In genomic region chr6:7215880-7216279, GRCm38 (mm10) we compare ENCODE assay signal across 10 mouse cellular contexts.
DNase-seq lines count a peak whose midpoint lies in the region; ATAC-seq and TF ChIP-seq lines count a peak whose summit lies in the region.
"Had no signal": no experiment of that assay in that cellular context is flagged by ENCODE, and none has a peak within 500 bp of the region (broad histone marks: within the 10 kb centered on the region; RNA-seq: fewer than 3 reads in every experiment).

No protein-coding gene starts in this region.

- no peaks in the 10 kb centered on the region for H3K36me3 ChIP-seq in intestine, embryonic 16.5 days (ENCODE audit: control insufficient read depth, insufficient read depth, low read length)
- H3K36me3 ChIP-seq in intestine, postnatal 0 days (ENCODE audit: control insufficient read depth, insufficient read depth) = no peaks in the 10 kb centered on the region
- H3K36me3 ChIP-seq in neural tube, embryonic 13.5 days = no peaks in the 10 kb centered on the region
- H3K36me3 ChIP-seq: liver, embryonic 15.5 days had no signal

- peak; percentile 46 for ATAC-seq in intestine, embryonic 16.5 days
- no peak for ATAC-seq in intestine, postnatal 0 days
- peak; percentile 50; the same call in 1 of the 2 replicates for ATAC-seq in neural tube, embryonic 13.5 days (ENCODE audit: low read depth)

- TF ChIP-seq CTCF in intestine, postnatal 0 days (IDR thresholded peaks at IDR 0.05; ENCODE audit: low read depth) = no peak

- WGBS in intestine, embryonic 16.5 days = 47% methylated on average over 4 of the region's 4 CpGs
- WGBS in intestine, postnatal 0 days = 39% methylated on average over 4 of the region's 4 CpGs
- 52% methylated on average over 4 of the region's 4 CpGs for WGBS in neural tube, embryonic 13.5 days

- no peaks in the 10 kb centered on the region for H3K27me3 ChIP-seq in intestine, embryonic 16.5 days (replicated peaks; ENCODE audit: control insufficient read depth, insufficient read depth, low read length)
- H3K27me3 ChIP-seq in intestine, postnatal 0 days (replicated peaks; ENCODE audit: control insufficient read depth, insufficient read depth, low read length) = no peaks in the 10 kb centered on the region
- no peaks in the 10 kb centered on the region for H3K27me3 ChIP-seq in neural tube, embryonic 13.5 days
- H3K27me3 ChIP-seq: liver, embryonic 15.5 days had no signal

- no peak overlapping the region for H3K9ac ChIP-seq in intestine, embryonic 16.5 days (ENCODE audit: low read depth, low read length)
- no peak overlapping the region for H3K9ac ChIP-seq in intestine, postnatal 0 days (ENCODE audit: low read depth, low read length)
- no peak overlapping the region for H3K9ac ChIP-seq in neural tube, embryonic 13.5 days
- H3K9ac ChIP-seq: liver, embryonic 15.5 days had no signal

- no peak overlapping the region for H3K27ac ChIP-seq in intestine, embryonic 16.5 days (ENCODE audit: low read length)
- no peak overlapping the region for H3K27ac ChIP-seq in intestine, postnatal 0 days (ENCODE audit: low read depth, low read length)
- no peak overlapping the region for H3K27ac ChIP-seq in neural tube, embryonic 13.5 days (replicated peaks)
- H3K27ac ChIP-seq: liver, embryonic 15.5 days had no signal

- no peaks in the 10 kb centered on the region for H3K9me3 ChIP-seq in intestine, embryonic 16.5 days (ENCODE audit: control insufficient read depth, low read length)
- H3K9me3 ChIP-seq in intestine, postnatal 0 days (ENCODE audit: control insufficient read depth) = no peaks in the 10 kb centered on the region
- H3K9me3 ChIP-seq in neural tube, embryonic 13.5 days = no peaks in the 10 kb centered on the region
- H3K9me3 ChIP-seq: liver, embryonic 15.5 days had no signal

- H3K4me3 ChIP-seq in intestine, embryonic 16.5 days (ENCODE audit: low read length) = no peak overlapping the region
- H3K4me3 ChIP-seq in intestine, postnatal 0 days (ENCODE audit: low read depth, low read length) = no peak overlapping the region
- no peak overlapping the region for H3K4me3 ChIP-seq in neural tube, embryonic 13.5 days
- H3K4me3 ChIP-seq: liver, embryonic 15.5 days had no signal

- no peaks in the 10 kb centered on the region for H3K4me1 ChIP-seq in intestine, embryonic 16.5 days (ENCODE audit: control insufficient read depth, insufficient read depth, low read length)
- H3K4me1 ChIP-seq in intestine, postnatal 0 days (replicated peaks; ENCODE audit: control insufficient read depth, insufficient read depth, low read length) = no peaks in the 10 kb centered on the region
- H3K4me1 ChIP-seq in neural tube, embryonic 13.5 days (replicated peaks) = peaks cover 5% of the 10 kb centered on the region; the same call in 1 of the 2 replicates
- H3K4me1 ChIP-seq: liver, embryonic 15.5 days had no signal

- H3K4me2 ChIP-seq in intestine, embryonic 16.5 days (ENCODE audit: low read depth, low read length) = no peak overlapping the region
- no peak overlapping the region for H3K4me2 ChIP-seq in intestine, postnatal 0 days (replicated peaks; ENCODE audit: low read depth)
- no peak overlapping the region for H3K4me2 ChIP-seq in neural tube, embryonic 13.5 days
- H3K4me2 ChIP-seq: liver, embryonic 15.5 days had no signal

- no peak for DNase-seq in neural tube, embryonic 10.5 days (ENCODE audit: extremely low spot score, low spot score)
- DNase-seq in frontal cortex, postnatal 14 days (ENCODE audit: low spot score in 2 of 2) = peak; percentile 4 to 8
- DNase-seq in right cerebral cortex, postnatal 36 days (ENCODE audit: low spot score in 2 of 2) = peak; percentile 1 to 7
- DNase-seq in thymus, postnatal 10 days (ENCODE audit: low spot score in 2 of 2) = no peak
- DNase-seq in spleen, postnatal 36 days (ENCODE audit: low spot score in 2 of 2) = no peak
- DNase-seq: adrenal gland, postnatal 10 days had no signal

Comparison
In these comparisons a context has a peak if more than half of its experiments do, and no peak if none do; other contexts are left out.
1. DNase-seq: peak in frontal cortex, postnatal 14 days (2 of 2) and right cerebral cortex, postnatal 36 days (2 of 2); none in neural tube, embryonic 10.5 days (single experiment), thymus, postnatal 10 days (0 of 2) and spleen, postnatal 36 days (0 of 2).